Mouse (Mus musculus) bone marrow, adult 2 months (tissue): Measurements from ENCODE around the gene Pmm2.

Source experiments
- CTCF ChIP-seq: fragments of 200-500 bp; IDR thresholded peaks from 2 replicates; pipeline ENCODE4 v1.5.1; 2011; ENCODE audit warnings: low read length, control low read depth; ENCODE audit not compliant: control insufficient read depth, insufficient read depth
- POLR2A ChIP-seq: fragments of 200-500 bp; IDR thresholded peaks from 2 replicates; pipeline ENCODE4 v1.6.1; 2011; ENCODE audit warnings: low read depth, mild to moderate bottlenecking, control low read depth, low read length, borderline replicate concordance; ENCODE audit not compliant: control insufficient read depth

DNA sequence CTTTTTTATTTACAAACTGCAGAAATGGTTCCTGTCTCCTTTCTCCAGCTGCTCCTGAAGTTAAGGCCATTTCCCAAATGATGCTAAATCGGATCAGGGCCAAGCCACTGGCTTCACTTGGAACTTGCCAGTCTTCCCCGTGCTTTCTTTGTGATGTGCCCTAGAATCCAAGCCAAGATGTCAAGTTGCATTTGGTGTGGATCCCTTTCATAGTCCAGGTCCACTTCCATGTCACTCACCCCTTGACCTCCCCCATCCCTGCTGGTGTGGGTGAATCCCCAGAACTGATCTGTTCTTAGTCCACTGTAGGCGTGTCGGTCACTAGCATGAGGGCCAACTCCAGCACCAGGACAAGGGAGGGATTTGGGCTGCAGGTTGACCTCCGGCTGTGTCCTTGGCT is 40.0 kb upstream of the Pmm2 start:
- TF ChIP-seq CTCF, result no peak
- TF ChIP-seq POLR2A, result no peak
